Mouse (Mus musculus) limb, embryonic 14.5 days (tissue): ENCODE measurements around the gene Npr3. TPM values are rescaled to one million over a fixed set of nuclear protein-coding genes. Genes with fewer than 3 reads are reported as not detected.

Experiments
- ATAC-seq: fragments of 200-750 bp; cut with Nextera tagmentation; 2 replicates; pipeline ENCODE4 v1.8.0; 2017; ENCODE audit warnings: low read depth, moderate number of reproducible peaks, moderate TSS enrichment; ENCODE audit not compliant: low FRiP score
- DNase-seq: peaks from one replicate; pipeline ENCODE4 v3.0.0-alpha.2; 2015; ENCODE audit warnings: low spot score
- H3K27ac ChIP-seq: fragments of 300-500 bp; sonication (generic); replicated peaks from 2 replicates; pipeline ENCODE4 v1.5.1; 2014; ENCODE audit warnings: low read depth, mild to moderate bottlenecking, low read length, moderate library complexity, mixed read lengths
- H3K27me3 ChIP-seq: fragments of 300-500 bp; sonication (generic); 2 replicates; pipeline ENCODE4 v1.6.1; 2014; ENCODE audit warnings: low read length, mixed read lengths; ENCODE audit not compliant: control insufficient read depth, insufficient read depth
- H3K36me3 ChIP-seq: fragments of 300-500 bp; sonication (generic); 2 replicates; pipeline ENCODE4 v1.6.1; 2014; ENCODE audit warnings: mild to moderate bottlenecking, low read length, moderate library complexity, mixed read lengths; ENCODE audit not compliant: control insufficient read depth, insufficient read depth
- H3K4me1 ChIP-seq: fragments of 300-500 bp; sonication (generic); 2 replicates; pipeline ENCODE4 v1.6.1; 2014; ENCODE audit warnings: antibody characterized with exemption, low read length, mixed read lengths; ENCODE audit not compliant: control insufficient read depth, insufficient read depth
- H3K4me2 ChIP-seq: fragments of 300-500 bp; sonication (generic); replicated peaks from 2 replicates; pipeline ENCODE4 v1.6.1; 2014; ENCODE audit warnings: low read depth, mild to moderate bottlenecking, low read length, moderate library complexity; ENCODE audit not compliant: severe bottlenecking
- H3K4me3 ChIP-seq: fragments of 300-500 bp; sonication (generic); replicated peaks from 2 replicates; pipeline ENCODE4 v1.5.1; 2014; ENCODE audit warnings: low read length
- H3K9ac ChIP-seq: fragments of 300-500 bp; sonication (generic); 2 replicates; pipeline ENCODE4 v1.6.1; 2014; ENCODE audit warnings: mild to moderate bottlenecking, low read depth, low read length, moderate library complexity; ENCODE audit not compliant: severe bottlenecking
- H3K9me3 ChIP-seq: fragments of 300-500 bp; sonication (generic); 2 replicates; pipeline ENCODE4 v1.6.1; 2016; ENCODE audit warnings: low read length; ENCODE audit not compliant: control insufficient read depth
- POLR2A ChIP-seq: fragments of 200-500 bp; IDR thresholded peaks from 2 replicates; pipeline ENCODE4 v1.8.0; 2012; ENCODE audit warnings: inconsistent platforms, mild to moderate bottlenecking, moderate library complexity, borderline replicate concordance; ENCODE audit not compliant: insufficient read depth, insufficient read length; ENCODE audit errors: extremely low read depth
- WGBS: fragments of 180-500 bp; shearing (Covaris S2); extraction: QIAGEN DNeasy Blood & Tissue Kit; methylation state at CpG from one replicate; pipeline ENCODE4 v1.1.7; 2014; 5-methylcytosine and 5-hydroxymethylcytosine counted together
- polyA plus RNA-seq, 2 experiments: library from polyadenylated mRNA; depleted of rRNA in 1 of 2; stranded (reverse) in 1 of 2; unstranded in 1 of 2; fragments of >200 nt; fragmentation: Nextera tagmentation in 1 of 2; extraction: Ambion mirVana in 1 of 2; gene quantifications; 2 replicates each; pipeline versions ENCODE4 v1.2.1 to v1.2.3; 2012 to 2014

Gene Npr3
- polyA plus RNA-seq, 2 experiments: 6.9 to 10.9 TPM

GRCm38 (mm10) chr15:11882508-11883205 is 24.4 kb downstream of the Npr3 start:
- no peak for TF ChIP-seq POLR2A
- no peaks in the 10 kb centered on the region for H3K27me3 ChIP-seq
- H3K36me3 ChIP-seq: no peaks in the 10 kb centered on the region; the same call in 1 of the 2 replicates
- no peak for ATAC-seq
- H3K27ac ChIP-seq: no peak overlapping the region
- no peaks in the 10 kb centered on the region for H3K9me3 ChIP-seq
- no peak overlapping the region for H3K9ac ChIP-seq
- WGBS: 53% methylated on average over 10 of the region's 10 CpGs
- H3K4me1 ChIP-seq: no peaks in the 10 kb centered on the region
- H3K4me3 ChIP-seq: no peak overlapping the region
- no peak overlapping the region for H3K4me2 ChIP-seq
- no peak for DNase-seq

GRCm38 (mm10) chr15:11881822-11882221 is 25.3 kb downstream of the Npr3 start:
- no peak for ATAC-seq
- no peak overlapping the region for H3K9ac ChIP-seq
- no peak overlapping the region for H3K4me3 ChIP-seq
- no peak for DNase-seq
- 84% methylated on average over 6 of the region's 6 CpGs for WGBS
- H3K27ac ChIP-seq: no peak overlapping the region
- H3K9me3 ChIP-seq: no peaks in the 10 kb centered on the region
- no peak overlapping the region for H3K4me2 ChIP-seq
- no peaks in the 10 kb centered on the region for H3K27me3 ChIP-seq
- H3K4me1 ChIP-seq: no peaks in the 10 kb centered on the region
- H3K36me3 ChIP-seq: no peaks in the 10 kb centered on the region; the same call in 1 of the 2 replicates
- no peak for TF ChIP-seq POLR2A

GRCm38 (mm10) chr15:11878334-11878733 is 28.8 kb downstream of the Npr3 start:
- DNase-seq (no peak), ATAC-seq (no peak)
- Histone ChIP-seq H3K9me3 (peaks cover 4% of the 10 kb centered on the region; the same call in 1 of the 2 replicates), H3K4me2 (no peak overlapping the region), H3K27ac (no peak overlapping the region), H3K4me3 (no peak overlapping the region), H3K9ac (no peak overlapping the region), H3K27me3 (no peaks in the 10 kb centered on the region), H3K4me1 (no peaks in the 10 kb centered on the region), H3K36me3 (no peaks in the 10 kb centered on the region; the same call in 1 of the 2 replicates)
- TF ChIP-seq POLR2A: no peak
- WGBS: 95% methylated on average over 1 of the region's 1 CpGs

GRCm38 (mm10) chr15:11877273-11877672 is 29.8 kb downstream of the Npr3 start:
- Histone ChIP-seq H3K4me2 (no peak overlapping the region), H3K4me3 (no peak overlapping the region), H3K4me1 (no peaks in the 10 kb centered on the region), H3K27ac (no peak overlapping the region), H3K36me3 (no peaks in the 10 kb centered on the region; the same call in 1 of the 2 replicates), H3K27me3 (no peaks in the 10 kb centered on the region), H3K9me3 (peaks cover 4% of the 10 kb centered on the region; the same call in 1 of the 2 replicates), H3K9ac (no peak overlapping the region)
- 61% methylated on average over 2 of the region's 2 CpGs for WGBS
- TF ChIP-seq POLR2A: no peak
- ATAC-seq: no peak
- peak; percentile 27 for DNase-seq

- ATAC-seq (no peak), DNase-seq (no peak)
- no peak overlapping the region for H3K4me2 ChIP-seq
- no peak overlapping the region for H3K9ac ChIP-seq
- H3K4me3 ChIP-seq: no peak overlapping the region
- no peaks in the 10 kb centered on the region for H3K27me3 ChIP-seq
- H3K36me3 ChIP-seq: no peaks in the 10 kb centered on the region
- no peak for TF ChIP-seq POLR2A
- no peak overlapping the region for H3K27ac ChIP-seq
- no peaks in the 10 kb centered on the region for H3K9me3 ChIP-seq
- no peaks in the 10 kb centered on the region for H3K4me1 ChIP-seq
- WGBS: 94% methylated on average over 3 of the region's 3 CpGs
These were observed 40.2 kb downstream of the Npr3 start for GRCm38 (mm10) chr15:11866918-11867317.
